Mouse (Mus musculus): ENCODE measurements at regions not wholly inside any gene's neighbourhood (a gene's known extent, or its start where the extent isn't known, plus 50 kb on each side); places are given as distances from the start of the nearest gene placed in this dataset.
"Not testable (repeated sequence)": the region's sequence is repeated elsewhere in the genome, so short reads cannot be mapped to it uniquely, and the experiment has no call there.

DNA sequence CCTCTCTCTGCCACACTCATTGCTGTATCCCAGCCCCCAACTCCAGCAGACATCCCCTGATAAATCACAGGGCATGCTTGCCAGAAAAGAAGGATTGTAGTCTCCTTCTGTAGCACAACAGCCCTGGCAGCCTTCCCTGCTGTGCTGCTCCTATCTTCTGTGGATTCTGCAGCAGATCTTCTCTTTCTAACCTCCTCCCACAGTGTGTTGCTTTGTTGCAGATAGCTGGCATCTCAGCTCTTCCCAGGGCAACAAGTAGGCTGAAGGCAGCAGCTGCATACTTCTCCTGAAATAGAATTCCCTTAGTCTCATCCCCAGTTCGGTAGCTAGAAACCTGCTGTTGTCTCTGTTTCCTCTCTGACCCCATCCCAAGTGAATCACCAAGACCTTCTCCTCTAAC is 77.7 kb downstream of the Amer1 start:
- DNase-seq, result no peak

- DNase-seq, result not testable (repeated sequence)
Measured at GRCm38 (mm10) chrX:95365326-95365725, 79.3 kb downstream of the Amer1 start.

DNA sequence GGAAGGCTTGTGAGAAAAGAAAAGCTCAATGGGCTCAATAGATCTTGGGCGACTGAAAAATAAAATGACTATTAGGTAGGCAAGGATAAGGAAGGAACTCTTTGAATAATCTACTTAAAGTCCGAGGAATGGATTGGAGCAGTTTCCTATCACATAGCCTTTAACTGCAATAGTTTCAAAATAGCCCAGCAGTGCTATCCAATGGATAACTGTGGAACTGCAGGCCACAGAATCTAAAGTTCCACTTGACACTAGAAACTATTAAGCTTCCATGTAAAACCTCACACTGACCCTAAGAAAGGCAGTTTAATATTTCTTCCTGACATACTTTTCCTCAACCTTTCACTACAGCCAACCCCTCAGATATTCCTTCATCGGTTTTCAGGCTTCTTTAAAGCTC is 85.6 kb downstream of the Amer1 start:
- DNase-seq, result peak; percentile 11
